Mouse (Mus musculus): ENCODE data around the gene Micu1. TPM values are rescaled to one million over a fixed set of nuclear protein-coding genes. Genes with fewer than 3 reads are reported as not detected.

Micu1 gene
- total RNA-seq, 2 experiments from 2014 or later: 63.7 to 70.3 TPM

- DNase-seq: peak; percentile 55
- intact Hi-C loops (cut with DNase I; ENCODE audit: low total_unique reads): loop anchor here (5.0 kb wide), 2 partner anchors 44 to 174 kb away; no protein-coding TSS in a partner anchor
These were observed 190.7 kb downstream of the Micu1 start for GRCm38 (mm10) chr10:59892977-59893376.

GRCm38 (mm10) chr10:59894251-59895160 is 192.2 kb downstream of the Micu1 start:
- DNase-seq: peak; percentile 87
- intact Hi-C loops (cut with DNase I; ENCODE audit: low total_unique reads): loop anchor here (5.0 kb wide), 3 partner anchors 43 to 173 kb away; no protein-coding TSS in a partner anchor

- DNase-seq: no peak
- intact Hi-C loops (cut with DNase I; ENCODE audit: low total_unique reads): loop anchor here (5.0 kb wide), 1 partner anchor 97 kb away; no protein-coding TSS in a partner anchor
These were observed 193.3 kb downstream of the Micu1 start for GRCm38 (mm10) chr10:59895460-59896186.

- DNase-seq: no peak
These were observed 193.9 kb downstream of the Micu1 start for GRCm38 (mm10) chr10:59896211-59896610.

GRCm38 (mm10) chr10:59896911-59897331 is 194.6 kb downstream of the Micu1 start:
- intact Hi-C loops (cut with DNase I; ENCODE audit: low total_unique reads): loop anchor here (5.0 kb wide), 1 partner anchor 95 kb away; no protein-coding TSS in a partner anchor
- no peak for DNase-seq

More at GRCm38 (mm10) chr10:59896211-59896610, 193.9 kb downstream of the Micu1 start:
- intact Hi-C loops (cut with DNase I; ENCODE audit: low total_unique reads): loop anchor here (5.0 kb wide), 1 partner anchor 96 kb away; no protein-coding TSS in a partner anchor

- no peak for DNase-seq
- intact Hi-C loops (cut with DNase I; ENCODE audit: low total_unique reads): loop anchor here (5.0 kb wide), 1 partner anchor 95 kb away; no protein-coding TSS in a partner anchor
These were observed 195.2 kb downstream of the Micu1 start for GRCm38 (mm10) chr10:59897511-59897910.

GRCm38 (mm10) chr10:59898180-59898778 is 196.0 kb downstream of the Micu1 start:
- intact Hi-C loops (cut with DNase I; ENCODE audit: low total_unique reads): loop anchor here (2.0 to 5.0 kb wide), 2 partner anchors 51 to 94 kb away; no protein-coding TSS in a partner anchor
- DNase-seq: no peak

- DNase-seq: no peak
- intact Hi-C loops (cut with DNase I; ENCODE audit: low total_unique reads): loop anchor here (2.0 to 5.0 kb wide), 2 partner anchors 50 to 93 kb away; no protein-coding TSS in a partner anchor
These were observed 196.7 kb downstream of the Micu1 start for GRCm38 (mm10) chr10:59898935-59899334.

GRCm38 (mm10) chr10:59899341-59900173 is 197.3 kb downstream of the Micu1 start:
- intact Hi-C loops (cut with DNase I; ENCODE audit: low total_unique reads): loop anchor here (2.0 to 5.0 kb wide), 2 partner anchors 49 to 93 kb away; no protein-coding TSS in a partner anchor
- DNase-seq: peak; percentile 84

GRCm38 (mm10) chr10:59900174-59900435 is 197.8 kb downstream of the Micu1 start:
- intact Hi-C loops (cut with DNase I; ENCODE audit: low total_unique reads): no loop called here
- DNase-seq: no peak

GRCm38 (mm10) chr10:59900939-59901338 is 198.7 kb downstream of the Micu1 start:
- no peak for DNase-seq
- intact Hi-C loops (cut with DNase I; ENCODE audit: low total_unique reads): no loop called here

GRCm38 (mm10) chr10:59901463-59901862 is 199.2 kb downstream of the Micu1 start:
- intact Hi-C loops (cut with DNase I; ENCODE audit: low total_unique reads): no loop called here

GRCm38 (mm10) chr10:59901986-59902605 is 199.8 kb downstream of the Micu1 start:
- intact Hi-C loops (cut with DNase I; ENCODE audit: low total_unique reads): no loop called here
- no peak for DNase-seq

More at GRCm38 (mm10) chr10:59901463-59901862, 199.2 kb downstream of the Micu1 start:
- DNase-seq: no peak

- intact Hi-C loops (cut with DNase I; ENCODE audit: low total_unique reads): no loop called here
- DNase-seq: no peak
These were observed 200.3 kb downstream of the Micu1 start for GRCm38 (mm10) chr10:59902606-59902990.

- intact Hi-C loops (cut with DNase I; ENCODE audit: low total_unique reads): no loop called here
- DNase-seq: no peak
These were observed 200.9 kb downstream of the Micu1 start for GRCm38 (mm10) chr10:59903170-59903569.

GRCm38 (mm10) chr10:59907080-59907609 is 204.9 kb downstream of the Micu1 start:
- DNase-seq: no peak
- intact Hi-C loops (cut with DNase I; ENCODE audit: low total_unique reads): no loop called here

GRCm38 (mm10) chr10:59907695-59908299 is 205.5 kb downstream of the Micu1 start:
- intact Hi-C loops (cut with DNase I; ENCODE audit: low total_unique reads): no loop called here
- no peak for DNase-seq
